Mouse (Mus musculus): ENCODE measurements around the gene Fam24b. TPM values are rescaled to one million over a fixed set of nuclear protein-coding genes. Genes with fewer than 3 reads are reported as not detected.

The Fam24b gene
- total and polyA plus RNA-seq, 3 experiments = 0.21 TPM; not detected in 2

DNA sequence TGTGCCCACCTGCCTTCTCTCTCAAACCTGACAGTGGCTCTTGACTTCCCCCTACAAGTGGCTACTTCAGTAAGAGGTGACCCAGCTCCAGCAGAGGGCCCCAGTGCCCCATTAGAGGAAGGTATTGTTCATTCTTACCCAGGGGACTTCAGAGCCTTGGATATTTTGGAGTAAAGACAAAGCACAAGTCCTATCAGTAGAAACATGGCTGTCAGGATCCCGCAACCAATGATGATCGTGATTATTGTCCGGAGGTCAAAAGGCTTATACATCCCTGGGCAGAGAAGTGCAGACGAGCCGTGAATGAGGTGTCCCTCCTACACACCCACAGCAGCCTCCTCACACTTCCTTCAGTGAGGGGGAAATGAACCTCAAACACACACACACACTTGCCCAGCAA, 2.3 kb downstream of the Fam24b start:
- H3K4me2 ChIP-seq (ENCODE audit: insufficient read depth, low read depth, poor library complexity, severe bottlenecking) = no peak overlapping the region
- H3K4me3 ChIP-seq (replicated peaks in 1 of 3; ENCODE audit: low read depth in 2 of 3, low read length in 2 of 3, poor library complexity in 1 of 3) = no peak overlapping the region
- H3K9ac ChIP-seq (ENCODE audit: insufficient read depth, low read depth) = no peak overlapping the region
- no peaks in the 10 kb centered on the region for H3K4me1 ChIP-seq (ENCODE audit: control insufficient read depth in 1 of 2, insufficient read depth in 2 of 2)
- H3K27me3 ChIP-seq (replicated peaks) = no peaks in the 10 kb centered on the region
- 0 out of 4 replicates have a peak, but pooled peaks of 1 of the 2 experiments have one; percentile 19 for TF ChIP-seq CTCF (conservative IDR thresholded peaks at IDR 0.05 in 1 of 2, IDR thresholded peaks at IDR 0.05 in 1 of 2; ENCODE audit: low read depth in 2 of 2, low read length in 2 of 2)
- TF ChIP-seq USF2 (conservative IDR thresholded peaks at IDR 0.05; ENCODE audit: low read depth, low read length) = no peak
- no peak for TF ChIP-seq POLR2A (IDR thresholded peaks at IDR 0.05; ENCODE audit: low read depth, low read length)
- no peak for TF ChIP-seq POLR2AphosphoS2 (IDR thresholded peaks at IDR 0.05; ENCODE audit: low read depth, low read length)
- no peak for TF ChIP-seq CHD2 (IDR thresholded peaks at IDR 0.05; ENCODE audit: low read length)
- no peak for TF ChIP-seq MAZ (IDR thresholded peaks at IDR 0.05; ENCODE audit: low read depth, low read length)
- TF ChIP-seq KAT2A (IDR thresholded peaks at IDR 0.05; ENCODE audit: insufficient replicate concordance, low read length) = no peak
- TF ChIP-seq NELFE (IDR thresholded peaks at IDR 0.05; ENCODE audit: low read depth, low read length) = no peak
- TF ChIP-seq JUN (IDR thresholded peaks at IDR 0.05; ENCODE audit: insufficient read depth, low read depth, low read length) = no peak
- no peaks in the 10 kb centered on the region for H3K79me2 ChIP-seq (replicated peaks; ENCODE audit: control insufficient read depth, extremely low read depth, insufficient read depth, poor library complexity, severe bottlenecking)
- dilution Hi-C loops (cut with MboI; ENCODE audit: extremely low pct_ligation_motif_present, extremely low pct_unique_long_range_greater_than_20kb, low sequenced_read_pairs) = no loop called here
- H3K9me3 ChIP-seq (replicated peaks; ENCODE audit: low read length) = no peaks in the 10 kb centered on the region
- DNase-seq (ENCODE audit: extremely low read depth) = no peak
- peaks cover 0 to 25% of the 10 kb centered on the region in 2 experiments for H3K36me3 ChIP-seq (replicated peaks in 1 of 2; ENCODE audit: control insufficient read depth in 1 of 2, insufficient read depth in 1 of 2, low read length in 1 of 2)
- H3K27ac ChIP-seq (ENCODE audit: insufficient read depth, low read depth) = no peak overlapping the region
- in situ Hi-C loops (cut with MboI; ENCODE audit: low pct_ligation_motif_present, low pct_unique_long_range_greater_than_20kb, low sequenced_read_pairs) = no loop called here

DNA sequence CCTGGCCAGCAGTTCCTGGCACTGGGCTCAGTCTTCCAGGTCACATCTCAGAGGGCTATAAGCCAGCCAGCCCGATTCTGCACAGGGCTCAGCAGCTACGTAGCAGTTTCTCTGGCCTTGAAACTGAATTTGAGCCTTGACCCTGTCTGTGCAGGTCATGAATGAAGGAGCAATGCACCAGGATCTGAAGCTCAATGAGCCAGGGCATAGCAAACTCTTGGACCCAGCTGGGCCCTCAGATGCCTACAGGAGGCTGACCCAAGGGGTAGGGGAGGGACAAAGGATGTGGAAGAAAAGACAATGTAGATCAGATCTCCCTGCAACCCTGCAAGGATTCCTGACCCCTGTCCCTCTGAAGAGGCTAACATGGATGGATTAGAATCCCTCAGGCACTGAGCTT, 7.1 kb downstream of the Fam24b start, which contains the start of gene Cuzd1:
Gene Cuzd1 (minus strand): TSS at position 101 of the 400 bp plus-strand sequence.
- dilution Hi-C loops (cut with MboI; ENCODE audit: extremely low pct_ligation_motif_present, extremely low pct_unique_long_range_greater_than_20kb, low sequenced_read_pairs) = no loop called here
- no peaks in the 10 kb centered on the region for H3K4me1 ChIP-seq (ENCODE audit: control insufficient read depth in 1 of 2, insufficient read depth in 2 of 2)
- H3K27ac ChIP-seq (ENCODE audit: insufficient read depth, low read depth) = no peak within 1 kb of the TSS
- H3K27me3 ChIP-seq (replicated peaks) = no peaks in the 10 kb centered on the region
- no peaks in the 10 kb centered on the region for H3K79me2 ChIP-seq (replicated peaks; ENCODE audit: control insufficient read depth, extremely low read depth, insufficient read depth, poor library complexity, severe bottlenecking)
- no peak within 1 kb of the TSS for H3K9ac ChIP-seq (ENCODE audit: insufficient read depth, low read depth)
- no peak within 1 kb of the TSS for H3K4me3 ChIP-seq (replicated peaks in 1 of 3; ENCODE audit: low read depth in 2 of 3, low read length in 2 of 3, poor library complexity in 1 of 3)
- in situ Hi-C loops (cut with MboI; ENCODE audit: low pct_ligation_motif_present, low pct_unique_long_range_greater_than_20kb, low sequenced_read_pairs) = no loop called here
- no peak for DNase-seq (ENCODE audit: extremely low read depth)
- no peak for TF ChIP-seq SMC3 (IDR thresholded peaks at IDR 0.05; ENCODE audit: low read depth, low read length)
- no peak for TF ChIP-seq ZC3H11A (IDR thresholded peaks at IDR 0.05; ENCODE audit: low read depth, low read length)
- TF ChIP-seq KAT2A (IDR thresholded peaks at IDR 0.05; ENCODE audit: insufficient replicate concordance, low read length) = no peak
- no peak for TF ChIP-seq TBP (conservative IDR thresholded peaks at IDR 0.05; ENCODE audit: low read depth, low read length)
- no peak for TF ChIP-seq ZMIZ1 (IDR thresholded peaks at IDR 0.05; ENCODE audit: low read depth, low read length)
- H3K4me2 ChIP-seq (ENCODE audit: insufficient read depth, low read depth, poor library complexity, severe bottlenecking) = no peak within 1 kb of the TSS
- peaks cover 0 to 12% of the 10 kb centered on the region in 2 experiments for H3K36me3 ChIP-seq (replicated peaks in 1 of 2; ENCODE audit: control insufficient read depth in 1 of 2, insufficient read depth in 1 of 2, low read length in 1 of 2)
- no peaks in the 10 kb centered on the region for H3K9me3 ChIP-seq (replicated peaks; ENCODE audit: low read length)

DNA sequence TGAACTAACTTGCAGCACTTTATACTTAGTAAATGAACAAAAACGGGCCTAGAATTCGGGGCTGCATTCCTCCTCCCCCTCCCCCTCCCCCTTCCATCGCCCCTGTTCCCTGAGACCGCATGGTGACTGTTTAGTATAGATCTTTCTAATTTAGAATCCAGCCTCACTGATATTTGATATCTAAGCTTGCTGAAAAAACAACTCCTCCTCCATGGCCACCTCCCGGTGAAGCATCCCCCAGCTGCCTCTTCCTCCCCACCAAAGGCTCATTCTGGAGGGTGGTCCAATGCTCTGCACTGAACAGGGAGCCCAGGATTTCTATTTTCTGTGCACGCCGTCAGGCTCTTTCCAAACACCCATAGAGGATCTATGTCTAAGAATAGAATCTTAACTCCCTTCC, 11.0 kb downstream of the Fam24b start:
- no peaks in the 10 kb centered on the region for H3K27me3 ChIP-seq (replicated peaks)
- in situ Hi-C loops (cut with MboI; ENCODE audit: low pct_ligation_motif_present, low pct_unique_long_range_greater_than_20kb, low sequenced_read_pairs) = no loop called here
- DNase-seq (ENCODE audit: extremely low read depth) = no peak
- TF ChIP-seq IRF4 (IDR thresholded peaks at IDR 0.05; ENCODE audit: low read depth, low read length) = no peak
- TF ChIP-seq RCOR1 (conservative IDR thresholded peaks at IDR 0.05; ENCODE audit: low read depth, low read length) = no peak
- TF ChIP-seq ZMIZ1 (IDR thresholded peaks at IDR 0.05; ENCODE audit: low read depth, low read length) = no peak
- no peak for TF ChIP-seq TCF12 (IDR thresholded peaks at IDR 0.05; ENCODE audit: low read depth, low read length)
- TF ChIP-seq ZC3H11A (IDR thresholded peaks at IDR 0.05; ENCODE audit: low read depth, low read length) = no peak
- no peak for TF ChIP-seq ZNF384 (IDR thresholded peaks at IDR 0.05; ENCODE audit: low read depth, low read length)
- TF ChIP-seq NELFE (IDR thresholded peaks at IDR 0.05; ENCODE audit: low read depth, low read length) = no peak
- TF ChIP-seq POLR2AphosphoS2 (IDR thresholded peaks at IDR 0.05; ENCODE audit: low read depth, low read length) = no peak
- TF ChIP-seq ELF1 (IDR thresholded peaks at IDR 0.05; ENCODE audit: low read depth, low read length) = no peak
- no peak for TF ChIP-seq UBTF (IDR thresholded peaks at IDR 0.05; ENCODE audit: low read depth, low read length)
- TF ChIP-seq MAZ (IDR thresholded peaks at IDR 0.05; ENCODE audit: low read depth, low read length) = no peak
- TF ChIP-seq RAD21 (IDR thresholded peaks at IDR 0.05; ENCODE audit: low read depth, low read length) = no peak
- no peaks in the 10 kb centered on the region for H3K79me2 ChIP-seq (replicated peaks; ENCODE audit: control insufficient read depth, extremely low read depth, insufficient read depth, poor library complexity, severe bottlenecking)
- H3K4me3 ChIP-seq (replicated peaks in 1 of 3; ENCODE audit: low read depth in 2 of 3, low read length in 2 of 3, poor library complexity in 1 of 3) = no peak overlapping the region
- H3K9ac ChIP-seq (ENCODE audit: insufficient read depth, low read depth) = no peak overlapping the region
- dilution Hi-C loops (cut with MboI; ENCODE audit: extremely low pct_ligation_motif_present, extremely low pct_unique_long_range_greater_than_20kb, low sequenced_read_pairs) = no loop called here
- H3K27ac ChIP-seq (ENCODE audit: insufficient read depth, low read depth) = no peak overlapping the region
- H3K4me1 ChIP-seq (ENCODE audit: control insufficient read depth in 1 of 2, insufficient read depth in 2 of 2) = peaks cover 0 to 4% of the 10 kb centered on the region in 2 experiments; a peak in 2 of 4 replicates
- peaks cover 0 to 6% of the 10 kb centered on the region in 2 experiments for H3K36me3 ChIP-seq (replicated peaks in 1 of 2; ENCODE audit: control insufficient read depth in 1 of 2, insufficient read depth in 1 of 2, low read length in 1 of 2)
- no peaks in the 10 kb centered on the region for H3K9me3 ChIP-seq (replicated peaks; ENCODE audit: low read length)
- H3K4me2 ChIP-seq (ENCODE audit: insufficient read depth, low read depth, poor library complexity, severe bottlenecking) = no peak overlapping the region
